Mouse (Mus musculus): ENCODE results near the gene Ccdc70. TPM values are rescaled to one million over a fixed set of nuclear protein-coding genes. Genes with fewer than 3 reads are reported as not detected.
A peak's percentile ranks its signal among the peaks of the same experiment; 100 is the strongest.
"Not testable (repeated sequence)": the region's sequence is repeated elsewhere in the genome, so short reads cannot be mapped to it uniquely, and the experiment has no call there.

The Ccdc70 gene
- not detected in 2 replicates for polyA plus RNA-seq (2012; rRNA removed)

- DNase-seq (ENCODE audit: extremely low spot score in 1 of 2, low spot score in 1 of 2): no peak
Measured at GRCm38 (mm10) chr8:21969475-21969874, at the start of gene Ccdc70. Ccdc70 (plus strand) TSS chr8:21969775.

DNA sequence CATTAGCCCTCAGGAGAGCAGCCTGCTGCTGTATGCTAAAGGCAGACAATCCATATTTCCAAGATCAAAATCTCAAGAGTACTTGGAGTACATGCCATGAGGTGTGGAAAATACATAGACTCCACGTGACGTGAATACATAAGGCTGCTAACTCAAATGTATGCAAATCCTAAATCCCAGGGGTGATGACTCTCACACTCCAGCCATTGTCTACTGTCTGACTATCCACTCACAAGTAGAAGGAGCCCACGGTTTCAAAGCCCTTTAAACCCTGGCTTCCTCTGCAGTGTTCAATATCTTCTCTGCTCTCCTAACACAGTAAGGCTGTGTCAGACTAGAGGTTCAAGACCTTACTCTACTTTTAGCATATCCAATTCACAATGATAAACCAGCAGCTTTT is 38.8 kb upstream of the Ccdc70 start:
- not testable (repeated sequence) for DNase-seq (ENCODE audit: extremely low spot score in 1 of 2, low spot score in 1 of 2)

DNA sequence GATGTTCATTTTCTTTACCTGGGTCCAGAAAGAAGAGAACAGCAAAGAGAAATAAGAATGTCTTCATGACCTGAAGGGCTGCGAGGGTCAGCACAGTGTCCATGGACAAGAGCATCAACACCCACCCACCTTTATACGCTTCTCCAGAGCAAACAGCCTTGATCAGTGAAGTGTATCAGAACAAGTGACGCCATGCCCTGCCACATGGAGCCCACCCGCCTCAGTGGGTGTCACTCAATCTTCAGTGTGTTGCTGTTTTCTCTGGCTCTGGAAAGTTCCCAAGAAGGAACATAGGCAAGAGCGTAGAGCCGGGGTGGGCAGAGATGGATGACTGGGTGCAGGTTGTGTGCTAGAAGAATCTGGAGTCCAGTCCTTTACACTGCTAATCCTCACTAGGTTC is 37.0 kb upstream of the Ccdc70 start, which contains the start of gene Defb15:
Defb15 (minus strand) TSS at position 101 of the 400 bp plus-strand sequence.
- DNase-seq (ENCODE audit: extremely low spot score in 1 of 2, low spot score in 1 of 2): no peak

DNA sequence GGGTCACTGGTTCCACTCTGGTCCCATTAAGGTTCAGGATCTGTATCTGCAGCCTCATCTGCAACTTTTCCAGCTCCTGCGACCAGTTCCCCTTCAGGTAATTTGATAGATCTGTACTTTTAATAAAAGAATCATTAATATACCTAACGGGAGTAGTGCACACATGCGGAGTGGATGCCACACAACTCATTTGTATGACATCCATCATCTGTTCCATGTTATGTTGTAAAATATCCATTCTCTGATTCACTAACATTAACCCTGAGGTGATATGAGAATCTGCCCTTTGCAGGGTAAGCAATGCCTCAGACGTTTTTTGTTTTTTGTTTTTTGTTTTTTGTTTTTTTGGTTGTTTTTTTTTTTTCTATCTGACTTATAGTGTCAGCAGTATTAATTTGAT is 31.5 kb upstream of the Ccdc70 start, which contains the start of gene Defb35:
Defb35 (plus strand) TSS at position 301 of the 400 bp plus-strand sequence.
- DNase-seq (ENCODE audit: extremely low spot score in 1 of 2, low spot score in 1 of 2): not testable (repeated sequence)

DNA sequence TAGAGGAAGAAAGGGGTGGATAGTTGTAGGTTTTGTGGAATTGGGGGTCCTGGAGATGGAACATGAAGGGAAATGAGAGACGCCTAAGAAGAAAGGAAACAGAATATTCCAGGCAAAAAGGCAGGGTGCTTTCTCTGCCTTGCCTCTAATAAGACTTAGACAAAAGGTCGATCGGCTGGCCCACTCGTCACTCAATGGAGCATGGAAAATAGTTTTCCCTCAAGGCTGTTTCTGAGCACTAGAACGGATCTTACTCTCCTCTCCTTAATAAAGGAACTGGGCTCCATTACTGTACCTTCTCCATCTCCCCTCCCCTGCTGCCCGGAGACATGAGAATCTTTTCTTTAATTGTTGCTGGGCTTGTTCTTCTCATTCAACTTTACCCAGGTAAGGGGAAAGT is 23.1 kb upstream of the Ccdc70 start, which contains the start of gene Defb13:
Defb13 (plus strand) TSS at position 301 of the 400 bp plus-strand sequence.
- no peak for DNase-seq (ENCODE audit: extremely low spot score in 1 of 2, low spot score in 1 of 2)

- DNase-seq (ENCODE audit: extremely low spot score in 1 of 2, low spot score in 1 of 2): no peak
Measured at GRCm38 (mm10) chr8:21947311-21948017, 22.1 kb upstream of the Ccdc70 start.

GRCm38 (mm10) chr8:21955321-21955720 is 14.3 kb upstream of the Ccdc70 start:
- DNase-seq (ENCODE audit: extremely low spot score in 1 of 2, low spot score in 1 of 2): peak; percentile 11 to 79

DNA sequence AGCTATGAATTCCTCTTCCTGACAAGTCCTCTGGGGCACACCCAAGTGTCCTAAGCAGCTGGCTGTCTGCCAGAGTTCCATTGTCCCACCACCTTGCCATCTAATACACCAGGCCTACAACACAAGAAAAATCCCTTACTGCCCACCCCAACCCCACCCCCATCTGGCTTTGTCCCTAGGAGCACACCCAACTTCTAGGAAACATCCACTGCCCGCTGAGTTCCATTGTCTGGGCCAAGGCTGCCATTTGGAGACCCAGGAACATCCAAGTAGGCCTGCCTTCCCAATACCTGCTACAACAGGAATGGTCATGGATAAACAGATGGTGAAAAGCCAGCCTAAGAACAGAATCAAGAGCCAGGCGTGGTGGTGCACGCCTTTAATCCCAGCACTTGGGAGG is 13.2 kb upstream of the Ccdc70 start:
- DNase-seq (ENCODE audit: extremely low spot score in 1 of 2, low spot score in 1 of 2): no peak

DNA sequence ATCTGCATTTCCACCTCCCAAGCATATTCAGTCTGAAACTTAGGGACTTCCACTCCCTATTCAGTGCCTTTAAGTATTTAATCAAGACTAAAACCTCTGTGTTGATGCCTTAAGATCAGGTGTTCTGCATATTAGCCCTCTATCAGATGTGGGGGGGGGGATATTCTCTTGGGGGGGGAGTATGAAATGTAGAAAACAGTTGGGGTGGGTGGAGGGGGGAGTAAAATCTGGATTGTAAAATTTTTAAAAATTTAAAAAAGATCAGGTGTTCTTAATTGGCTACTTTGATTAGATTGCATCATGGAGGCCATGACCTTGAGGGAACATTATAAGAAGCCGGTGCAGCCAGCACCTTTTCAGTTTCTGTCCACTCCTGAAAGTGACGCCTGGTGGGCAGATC is 11.2 kb upstream of the Ccdc70 start, which contains the start of gene Fam90a1a:
Fam90a1a (plus strand) TSS at position 301 of the 400 bp plus-strand sequence.
- DNase-seq (ENCODE audit: extremely low spot score in 1 of 2, low spot score in 1 of 2): no peak

DNA sequence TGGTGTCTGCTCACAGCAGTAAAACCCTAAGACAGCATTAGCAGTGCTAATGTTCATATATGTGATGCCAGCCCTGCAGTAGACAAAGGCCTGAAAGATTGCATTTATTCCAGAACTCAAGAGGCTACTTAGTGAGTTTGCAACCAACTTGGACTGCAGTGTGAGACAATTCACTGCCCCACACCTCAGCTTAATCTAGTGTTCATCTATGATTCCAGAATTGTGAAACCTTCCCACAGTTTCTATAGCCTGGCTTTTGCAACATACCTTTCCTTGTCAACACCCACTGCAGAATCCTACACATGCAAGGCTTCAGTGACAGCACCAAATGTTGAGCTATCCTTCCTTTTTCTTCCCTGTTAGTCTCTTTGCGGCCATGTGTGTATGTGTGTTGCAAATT is 2.9 kb upstream of the Ccdc70 start:
- DNase-seq (ENCODE audit: extremely low spot score in 1 of 2, low spot score in 1 of 2): no peak

GRCm38 (mm10) chr8:21978193-21978592 is 8.6 kb downstream of the Ccdc70 start:
- peak in 1 of 2 experiments; percentile 63 for DNase-seq (ENCODE audit: extremely low spot score in 1 of 2, low spot score in 1 of 2)

- DNase-seq (ENCODE audit: extremely low spot score in 1 of 2, low spot score in 1 of 2): peak; percentile 15 to 63
Measured at GRCm38 (mm10) chr8:21981664-21982337, 12.2 kb downstream of the Ccdc70 start.

- peak; percentile 25 to 83 for DNase-seq (ENCODE audit: extremely low spot score in 1 of 2, low spot score in 1 of 2)
Measured at GRCm38 (mm10) chr8:21992184-21992583, 22.6 kb downstream of the Ccdc70 start.

DNA sequence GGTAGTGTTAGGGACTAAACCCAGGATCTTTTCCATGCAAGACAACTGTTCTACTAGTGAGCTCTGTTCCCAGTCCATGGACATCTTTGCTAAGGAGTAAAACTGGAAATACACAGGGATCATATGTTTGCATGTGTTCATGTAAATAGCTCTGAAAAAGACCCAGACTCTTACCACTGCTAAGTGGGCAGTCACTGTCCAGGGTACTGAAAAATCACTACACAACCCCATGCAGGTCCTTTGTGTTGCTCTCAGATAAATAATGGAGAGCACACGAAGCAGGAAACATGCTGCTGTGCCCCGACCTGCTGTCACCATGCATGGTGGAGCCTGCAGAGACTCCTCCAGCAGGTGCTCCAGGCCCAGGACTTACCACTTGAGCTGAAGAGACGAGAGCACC is 25.6 kb downstream of the Ccdc70 start:
- no peak for DNase-seq (ENCODE audit: extremely low spot score in 1 of 2, low spot score in 1 of 2)

- DNase-seq (ENCODE audit: extremely low spot score in 1 of 2, low spot score in 1 of 2): no peak
Measured at GRCm38 (mm10) chr8:22004750-22005522, 35.4 kb downstream of the Ccdc70 start.

- DNase-seq (ENCODE audit: extremely low spot score in 1 of 2, low spot score in 1 of 2): no peak
Measured at GRCm38 (mm10) chr8:22006423-22006822, 36.8 kb downstream of the Ccdc70 start.

DNA sequence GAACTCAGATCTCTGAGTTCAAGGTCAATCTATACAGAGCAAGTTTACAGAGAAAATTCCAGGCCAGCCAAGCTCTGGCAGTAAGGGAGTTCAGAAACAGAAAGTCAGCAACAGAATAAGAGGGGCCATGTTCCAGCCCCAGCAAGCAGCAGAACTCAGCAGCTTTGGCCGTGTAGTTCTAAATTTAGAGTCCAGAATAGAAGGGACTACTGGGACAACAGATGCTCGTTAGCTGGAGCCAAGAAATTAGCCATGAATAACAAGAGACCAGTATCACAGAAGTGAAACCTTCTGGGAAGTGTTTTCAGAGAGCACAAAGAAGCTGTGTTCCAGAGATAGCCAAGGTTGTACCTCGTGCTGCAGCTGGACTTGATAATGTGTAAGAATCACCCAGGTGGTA is 39.8 kb downstream of the Ccdc70 start:
- DNase-seq (ENCODE audit: extremely low spot score in 1 of 2, low spot score in 1 of 2): no peak

GRCm38 (mm10) chr8:22013034-22013707 is 43.6 kb downstream of the Ccdc70 start:
- no peak for DNase-seq (ENCODE audit: extremely low spot score in 1 of 2, low spot score in 1 of 2)

- no peak for DNase-seq (ENCODE audit: extremely low spot score in 1 of 2, low spot score in 1 of 2)
Measured at GRCm38 (mm10) chr8:22017731-22018130, 48.2 kb downstream of the Ccdc70 start.

GRCm38 (mm10) chr8:22019498-22019897 is 49.9 kb downstream of the Ccdc70 start:
- no peak for DNase-seq (ENCODE audit: extremely low spot score in 1 of 2, low spot score in 1 of 2)

Data from frontal cortex, adult 2 months (tissue).